Mouse (Mus musculus) hindbrain, postnatal 0 days (tissue): ENCODE data around the gene Pxdn. TPM values are rescaled to one million over a fixed set of nuclear protein-coding genes. Genes with fewer than 3 reads are reported as not detected.

Experiments
- ATAC-seq: fragments of 200-750 bp; cut with Nextera tagmentation; 2 replicates; pipeline ENCODE4 v1.8.0; 2017; ENCODE audit warnings: mild to moderate bottlenecking, moderate TSS enrichment, moderate library complexity
- DNase-seq: peaks from one replicate; pipeline ENCODE4 v3.0.0-alpha.2; 2015; ENCODE audit warnings: low spot score
- H3K27ac ChIP-seq: fragments of 300-500 bp; sonication (generic); 2 replicates; pipeline ENCODE4 v1.5.1; 2014; ENCODE audit warnings: mild to moderate bottlenecking
- H3K27me3 ChIP-seq: fragments of 300-500 bp; sonication (generic); 2 replicates; pipeline ENCODE4 v1.6.1; 2014; ENCODE audit warnings: low read length, mixed read lengths; ENCODE audit not compliant: insufficient read depth
- H3K36me3 ChIP-seq: fragments of 300-500 bp; sonication (generic); 2 replicates; pipeline ENCODE4 v1.6.1; 2014; ENCODE audit warnings: low read length, mixed read lengths; ENCODE audit not compliant: insufficient read depth
- H3K4me1 ChIP-seq: fragments of 300-500 bp; sonication (generic); 2 replicates; pipeline ENCODE4 v1.6.1; 2014; ENCODE audit warnings: antibody characterized with exemption, low read length, mixed read lengths; ENCODE audit not compliant: insufficient read depth
- H3K4me2 ChIP-seq: fragments of 300-500 bp; sonication (generic); 2 replicates; pipeline ENCODE4 v1.6.1; 2014; ENCODE audit warnings: low read depth, mild to moderate bottlenecking, low read length, moderate library complexity, mixed read lengths
- H3K4me3 ChIP-seq: fragments of 300-500 bp; sonication (generic); 2 replicates; pipeline ENCODE4 v1.5.1; 2014; ENCODE audit warnings: low read length
- H3K9ac ChIP-seq: fragments of 300-500 bp; sonication (generic); replicated peaks from 2 replicates; pipeline ENCODE4 v1.6.1; 2014; ENCODE audit warnings: mild to moderate bottlenecking, low read length, moderate library complexity, mixed read lengths
- H3K9me3 ChIP-seq: fragments of 300-500 bp; sonication (generic); 2 replicates; pipeline ENCODE4 v1.6.1; 2016; ENCODE audit warnings: low read length, mixed read lengths
- CTCF ChIP-seq: IDR thresholded peaks from 2 replicates; pipeline ENCODE4 v1.5.1; 2016; ENCODE audit warnings: antibody characterized with exemption, control low read depth, low read depth
- WGBS: fragments of 180-500 bp; shearing (Covaris S2); extraction: QIAGEN DNeasy Blood & Tissue Kit; methylation state at CpG from one replicate; pipeline ENCODE4 v1.1.7; 2014; 5-methylcytosine and 5-hydroxymethylcytosine counted together
- polyA plus RNA-seq: library from polyadenylated mRNA; unstranded; fragments of >200 nt; fragmentation: Nextera tagmentation; extraction: Ambion mirVana; gene quantifications from 2 replicates; pipeline ENCODE4 v1.2.1, GENCODE M21; 2015
- total RNA-seq: library from RNA; depleted of rRNA; stranded (reverse); fragments of >200 nt; gene quantifications from 2 replicates; pipeline ENCODE4 v1.2.3, GENCODE M21; 2014

The Pxdn gene
- total and polyA plus RNA-seq, 2 experiments from 2014 or later: 15.7 to 72.1 TPM

DNA sequence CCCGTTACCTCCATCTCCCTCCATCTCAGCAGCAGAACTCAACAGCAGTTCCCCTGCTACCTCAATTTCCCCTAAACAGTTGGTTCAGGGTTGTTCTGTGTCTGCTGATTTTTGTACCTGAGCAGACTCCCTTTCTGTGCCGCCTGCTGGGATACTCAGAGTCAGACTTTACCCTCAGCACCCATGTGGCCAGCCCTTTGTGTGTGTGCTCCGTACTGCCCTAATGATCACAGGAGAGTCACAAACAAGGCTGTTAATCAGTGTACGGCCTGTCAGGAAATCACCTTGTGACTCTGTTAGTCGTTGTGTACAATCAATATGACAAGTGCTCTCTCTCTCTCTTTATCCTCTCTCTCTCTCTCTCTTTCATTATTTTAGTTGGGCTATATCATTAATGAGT lies 21.2 kb downstream of the Pxdn start:
- Histone ChIP-seq H3K27ac (no peak overlapping the region), H3K4me3 (no peak overlapping the region), H3K4me2 (no peak overlapping the region), H3K9me3 (no peaks in the 10 kb centered on the region), H3K9ac (no peak overlapping the region), H3K27me3 (no peaks in the 10 kb centered on the region), H3K4me1 (peaks cover 28% of the 10 kb centered on the region), H3K36me3 (no peaks in the 10 kb centered on the region)
- no peak for DNase-seq
- ATAC-seq: no peak
- 85% methylated on average over 5 of the region's 5 CpGs for WGBS
- no peak for TF ChIP-seq CTCF

- Histone ChIP-seq H3K4me3 (no peak overlapping the region), H3K9ac (no peak overlapping the region), H3K36me3 (no peaks in the 10 kb centered on the region), H3K9me3 (no peaks in the 10 kb centered on the region), H3K4me2 (no peak overlapping the region), H3K27me3 (no peaks in the 10 kb centered on the region), H3K27ac (no peak overlapping the region), H3K4me1 (peaks cover 17% of the 10 kb centered on the region; the same call in 1 of the 2 replicates)
- no peak for ATAC-seq
- 95% methylated on average over 1 of the region's 1 CpGs for WGBS
- no peak for DNase-seq
- TF ChIP-seq CTCF: no peak
Measured at GRCm38 (mm10) chr12:29961041-29961440, 23.6 kb downstream of the Pxdn start.

DNA sequence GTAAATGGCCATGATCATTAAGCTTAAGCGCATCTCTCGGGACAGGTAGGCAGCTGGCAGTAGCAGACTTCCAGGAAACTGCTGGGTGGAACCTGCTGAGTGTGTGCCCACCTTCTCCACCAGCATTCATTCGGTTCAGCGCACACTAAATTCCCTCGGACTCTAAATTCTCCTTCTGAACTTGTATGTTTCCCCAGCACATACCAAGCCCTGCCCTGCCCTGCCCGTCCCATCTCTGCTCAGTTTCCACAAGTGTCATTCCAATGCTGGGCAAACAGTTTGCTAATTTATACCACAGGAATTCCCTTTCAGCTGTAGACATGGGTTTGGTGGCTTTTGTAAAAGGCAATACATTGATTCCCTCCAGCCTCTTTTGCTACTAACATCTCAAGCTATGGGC lies 27.6 kb downstream of the Pxdn start:
- TF ChIP-seq CTCF: no peak
- no peak for ATAC-seq

GRCm38 (mm10) chr12:29971795-29972464 lies 34.5 kb downstream of the Pxdn start:
- no peak for DNase-seq
- 86% methylated on average over 7 of the region's 7 CpGs for WGBS
- no peak overlapping the region for H3K4me2 ChIP-seq

More for the DNA sequence above, 27.6 kb downstream of the Pxdn start:
- WGBS: 80% methylated on average over 6 of the region's 6 CpGs
- Histone ChIP-seq H3K4me3 (no peak overlapping the region), H3K36me3 (no peaks in the 10 kb centered on the region), H3K9ac (no peak overlapping the region), H3K4me1 (0 out of 2 replicates have a peak, but pooled peaks cover 4% of the 10 kb centered on the region), H3K4me2 (no peak overlapping the region), H3K27ac (no peak overlapping the region), H3K9me3 (no peaks in the 10 kb centered on the region), H3K27me3 (no peaks in the 10 kb centered on the region)
- no peak for DNase-seq

DNA sequence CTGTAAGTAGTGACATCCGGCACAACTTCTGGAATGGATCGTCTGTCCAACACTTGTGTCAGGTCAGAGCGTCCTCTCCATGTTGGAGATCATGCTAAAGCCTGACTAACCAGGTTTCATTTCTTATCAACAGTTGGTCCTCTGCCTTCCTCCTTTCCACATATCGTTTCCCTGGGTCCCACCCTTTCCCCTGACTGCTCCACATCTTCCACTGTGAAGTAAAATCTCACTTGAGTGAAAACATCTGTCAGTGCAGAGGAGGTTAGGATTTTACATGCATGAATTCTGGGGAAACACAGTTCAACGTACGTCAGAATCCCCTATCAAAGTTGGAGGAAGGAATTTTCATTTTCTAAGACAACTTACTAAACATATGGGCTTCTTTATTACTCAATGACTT lies 35.1 kb downstream of the Pxdn start:
- H3K4me3 ChIP-seq: no peak overlapping the region
- no peak for ATAC-seq
- no peak for TF ChIP-seq CTCF

More at GRCm38 (mm10) chr12:29971795-29972464, 34.5 kb downstream of the Pxdn start:
- TF ChIP-seq CTCF: no peak
- Histone ChIP-seq H3K4me3 (no peak overlapping the region), H3K9me3 (no peaks in the 10 kb centered on the region), H3K27ac (no peak overlapping the region), H3K4me1 (no peaks in the 10 kb centered on the region), H3K27me3 (no peaks in the 10 kb centered on the region), H3K36me3 (peaks cover 12% of the 10 kb centered on the region; the same call in 1 of the 2 replicates), H3K9ac (no peak overlapping the region)
- ATAC-seq: no peak

DNA sequence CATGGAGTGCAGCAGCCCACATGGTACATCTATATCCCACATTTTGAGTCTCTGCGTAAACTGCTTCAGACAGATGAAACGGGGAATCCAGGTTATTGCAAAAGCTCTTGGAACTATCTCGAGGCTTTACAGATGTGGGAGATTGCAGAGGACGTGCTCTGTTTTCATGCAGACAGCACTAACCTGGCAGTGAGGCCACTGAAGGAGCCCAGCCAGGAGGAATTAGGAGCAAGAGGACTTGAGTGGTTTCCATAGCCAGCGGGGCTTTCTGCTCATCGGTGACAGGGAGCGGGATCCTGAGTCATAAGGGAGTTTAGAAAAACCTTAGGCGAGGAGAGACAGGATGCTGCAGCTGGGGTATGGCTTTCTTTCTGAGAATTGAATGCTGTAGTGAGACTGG lies 42.7 kb downstream of the Pxdn start:
- H3K4me2 ChIP-seq: no peak overlapping the region
- no peaks in the 10 kb centered on the region for H3K27me3 ChIP-seq
- H3K9me3 ChIP-seq: no peaks in the 10 kb centered on the region
- peaks cover 38% of the 10 kb centered on the region for H3K36me3 ChIP-seq
- no peak for TF ChIP-seq CTCF
- H3K9ac ChIP-seq: no peak overlapping the region
- ATAC-seq (no peak), DNase-seq (no peak)
- no peak overlapping the region for H3K4me3 ChIP-seq
- no peak overlapping the region for H3K27ac ChIP-seq
- WGBS: 92% methylated on average over 8 of the region's 8 CpGs
- H3K4me1 ChIP-seq: no peaks in the 10 kb centered on the region

More for the DNA sequence above, 35.1 kb downstream of the Pxdn start:
- Histone ChIP-seq H3K4me2 (no peak overlapping the region), H3K27me3 (no peaks in the 10 kb centered on the region), H3K4me1 (no peaks in the 10 kb centered on the region), H3K9ac (no peak overlapping the region), H3K36me3 (peaks cover 12% of the 10 kb centered on the region; the same call in 1 of the 2 replicates), H3K27ac (no peak overlapping the region), H3K9me3 (no peaks in the 10 kb centered on the region)
- DNase-seq: no peak
- 87% methylated on average over 6 of the region's 6 CpGs for WGBS

GRCm38 (mm10) chr12:29981722-29982293 lies 44.4 kb downstream of the Pxdn start:
- WGBS: 90% methylated on average over 7 of the region's 7 CpGs

More at GRCm38 (mm10) chr12:29981722-29982293, 44.4 kb downstream of the Pxdn start:
- Histone ChIP-seq H3K4me3 (no peak overlapping the region), H3K9me3 (no peaks in the 10 kb centered on the region), H3K27ac (no peak overlapping the region), H3K27me3 (no peaks in the 10 kb centered on the region), H3K9ac (no peak overlapping the region), H3K36me3 (peaks cover 52% of the 10 kb centered on the region), H3K4me1 (no peaks in the 10 kb centered on the region), H3K4me2 (no peak overlapping the region)
- ATAC-seq (no peak), DNase-seq (no peak)
- no peak for TF ChIP-seq CTCF
